Mouse (Mus musculus): ENCODE measurements around the gene Nsun6. TPM values are rescaled to one million over a fixed set of nuclear protein-coding genes. Genes with fewer than 3 reads are reported as not detected.
A peak's percentile ranks its signal among the peaks of the same experiment; 100 is the strongest.

Nsun6 gene
- 10 to 100 TPM in 1 of 2 experiments, 1 to 10 TPM in 1; 7.3 to 10.7 TPM for total RNA-seq (2021)
- long read RNA-seq, experiment 1, partial matches to known transcripts, result 0 of 4 reads
- long read RNA-seq, experiment 1, other reads (novel, unspliced or antisense), result 0 of 4 reads
- long read RNA-seq, experiment 2, partial matches to known transcripts, result 2 of 4 reads
- long read RNA-seq, experiment 2, other reads (novel, unspliced or antisense), result 1 of 4 reads

GRCm38 (mm10) chr2:15054945-15055637, at the start of gene Nsun6:
Nsun6 (minus strand) TSS chr2:15055069.
- peak; percentile 96 to 97 for DNase-seq (ENCODE audit: low spot score in 2 of 2)

GRCm38 (mm10) chr2:15104386-15104785, 49.5 kb upstream of the Nsun6 start:
- DNase-seq (ENCODE audit: low spot score in 2 of 2), result no peak

- DNase-seq (ENCODE audit: low spot score in 2 of 2), result no peak
Observed at GRCm38 (mm10) chr2:15096514-15097090, 41.7 kb upstream of the Nsun6 start.

- DNase-seq (ENCODE audit: low spot score in 2 of 2), result no peak
Observed at GRCm38 (mm10) chr2:15087308-15087707, 32.4 kb upstream of the Nsun6 start.

- DNase-seq (ENCODE audit: low spot score in 2 of 2), result no peak
Observed at GRCm38 (mm10) chr2:15083702-15084101, 28.8 kb upstream of the Nsun6 start.

GRCm38 (mm10) chr2:15067091-15067490, 12.2 kb upstream of the Nsun6 start:
- DNase-seq (ENCODE audit: low spot score in 2 of 2), result no peak

GRCm38 (mm10) chr2:15065447-15065846, 10.6 kb upstream of the Nsun6 start:
- DNase-seq (ENCODE audit: low spot score in 2 of 2), result no peak

- no peak for DNase-seq (ENCODE audit: low spot score in 2 of 2)
Observed at GRCm38 (mm10) chr2:15064380-15065269, 9.8 kb upstream of the Nsun6 start.

- DNase-seq (ENCODE audit: low spot score in 2 of 2), result no peak
Observed at GRCm38 (mm10) chr2:15063815-15064214, 8.9 kb upstream of the Nsun6 start.

GRCm38 (mm10) chr2:15060856-15061255, 6.0 kb upstream of the Nsun6 start:
- no peak for DNase-seq (ENCODE audit: low spot score in 2 of 2)

GRCm38 (mm10) chr2:15058227-15058626, 3.4 kb upstream of the Nsun6 start:
- DNase-seq (ENCODE audit: low spot score in 2 of 2), result no peak

- DNase-seq (ENCODE audit: low spot score in 2 of 2), result no peak
Observed at GRCm38 (mm10) chr2:15055741-15056151, 877 bp upstream of the Nsun6 start.

- no peak for DNase-seq (ENCODE audit: low spot score in 2 of 2)
Observed at GRCm38 (mm10) chr2:15054496-15054895, 373 bp downstream of the Nsun6 start.

- peak; percentile 85 to 86 for DNase-seq (ENCODE audit: low spot score in 2 of 2)
Observed at GRCm38 (mm10) chr2:15049117-15049873, 5.6 kb downstream of the Nsun6 start, which contains the start of gene Arl5b. Arl5b (plus strand) TSS chr2:15049395.

- DNase-seq (ENCODE audit: low spot score in 2 of 2), result no peak
Observed at GRCm38 (mm10) chr2:15040326-15040725, 14.5 kb downstream of the Nsun6 start.

GRCm38 (mm10) chr2:15038705-15039104, 16.2 kb downstream of the Nsun6 start:
- DNase-seq (ENCODE audit: low spot score in 2 of 2), result no peak

GRCm38 (mm10) chr2:15027816-15028215, 27.1 kb downstream of the Nsun6 start:
- no peak for DNase-seq (ENCODE audit: low spot score in 2 of 2)

- no peak for DNase-seq (ENCODE audit: low spot score in 2 of 2)
Observed at GRCm38 (mm10) chr2:15026817-15027216, 28.1 kb downstream of the Nsun6 start.

- no peak for DNase-seq (ENCODE audit: low spot score in 2 of 2)
Observed at GRCm38 (mm10) chr2:15008072-15008471, 46.8 kb downstream of the Nsun6 start.

GRCm38 (mm10) chr2:15007531-15007930, 47.3 kb downstream of the Nsun6 start:
- DNase-seq (ENCODE audit: low spot score in 2 of 2), result no peak

GRCm38 (mm10) chr2:14997836-14998235, 57.0 kb downstream of the Nsun6 start:
- DNase-seq (ENCODE audit: low spot score in 2 of 2), result no peak

All from adrenal gland, adult 18-20 months (tissue).